Mouse (Mus musculus) intestine, embryonic 16.5 days (tissue): Measurements from ENCODE around the gene Slc15a3. TPM values are rescaled to one million over a fixed set of nuclear protein-coding genes. Genes with fewer than 3 reads are reported as not detected.

Experiments
- ATAC-seq: fragments of 200-750 bp; cut with Nextera tagmentation; 2 replicates; pipeline ENCODE4 v1.8.0; 2017; ENCODE audit warnings: moderate TSS enrichment, moderate library complexity
- H3K27ac ChIP-seq: fragments of 300-500 bp; sonication (generic); 2 replicates; pipeline ENCODE4 v1.5.1; 2014; ENCODE audit warnings: mild to moderate bottlenecking, low read length
- H3K27me3 ChIP-seq: fragments of 300-500 bp; sonication (generic); replicated peaks from 2 replicates; pipeline ENCODE4 v1.6.1; 2014; ENCODE audit warnings: low read length, control low read depth, mixed read lengths; ENCODE audit not compliant: control insufficient read depth, insufficient read depth
- H3K36me3 ChIP-seq: fragments of 300-500 bp; sonication (generic); 2 replicates; pipeline ENCODE4 v1.6.1; 2014; ENCODE audit warnings: low read length, control low read depth; ENCODE audit not compliant: control insufficient read depth, insufficient read depth
- H3K4me1 ChIP-seq: fragments of 300-500 bp; sonication (generic); 2 replicates; pipeline ENCODE4 v1.6.1; 2014; ENCODE audit warnings: low read length, control low read depth, mixed read lengths; ENCODE audit not compliant: control insufficient read depth, insufficient read depth
- H3K4me2 ChIP-seq: fragments of 300-500 bp; sonication (generic); 2 replicates; pipeline ENCODE4 v1.6.1; 2014; ENCODE audit warnings: low read depth, low read length, control low read depth
- H3K4me3 ChIP-seq: fragments of 300-500 bp; sonication (generic); 2 replicates; pipeline ENCODE4 v1.5.1; 2014; ENCODE audit warnings: mild to moderate bottlenecking, low read length
- H3K9ac ChIP-seq: fragments of 300-500 bp; sonication (generic); 2 replicates; pipeline ENCODE4 v1.6.1; 2014; ENCODE audit warnings: low read depth, low read length
- H3K9me3 ChIP-seq: fragments of 300-500 bp; sonication (generic); 2 replicates; pipeline ENCODE4 v1.6.1; 2016; ENCODE audit warnings: low read length, control low read depth; ENCODE audit not compliant: control insufficient read depth
- WGBS: fragments of 180-500 bp; shearing (Covaris S2); extraction: QIAGEN DNeasy Blood & Tissue Kit; methylation state at CpG from one replicate; pipeline ENCODE4 v1.1.7; 2014; 5-methylcytosine and 5-hydroxymethylcytosine counted together
- polyA plus RNA-seq: library from polyadenylated mRNA; unstranded; fragments of >200 nt; fragmentation: Nextera tagmentation; extraction: Ambion mirVana; gene quantifications from 2 replicates; pipeline ENCODE4 v1.2.1, GENCODE M21; 2015

Slc15a3 gene
- polyA plus RNA-seq, 1 experiment from 2014 or later: 0.56 TPM

- no peak overlapping the region for H3K27ac ChIP-seq
- no peaks in the 10 kb centered on the region for H3K9me3 ChIP-seq
- H3K9ac ChIP-seq: peak overlapping the region; percentile 96; the same call in 1 of the 2 replicates
- H3K4me1 ChIP-seq: peaks cover 16% of the 10 kb centered on the region
- no peaks in the 10 kb centered on the region for H3K27me3 ChIP-seq
- no peak for ATAC-seq
- peaks cover 19% of the 10 kb centered on the region for H3K36me3 ChIP-seq
- H3K4me2 ChIP-seq: no peak overlapping the region
- H3K4me3 ChIP-seq: no peak overlapping the region
- 83% methylated on average over 8 of the region's 8 CpGs for WGBS
These were observed 58.0 kb downstream of the Slc15a3 start for GRCm38 (mm10) chr19:10897491-10897890.

GRCm38 (mm10) chr19:10900315-10900714 lies 60.8 kb downstream of the Slc15a3 start:
- peaks cover 31% of the 10 kb centered on the region for H3K36me3 ChIP-seq
- 74% methylated on average over 6 of the region's 6 CpGs for WGBS
- H3K4me1 ChIP-seq: peaks cover 26% of the 10 kb centered on the region
- H3K4me3 ChIP-seq: no peak overlapping the region
- no peak overlapping the region for H3K27ac ChIP-seq
- H3K9ac ChIP-seq: no peak overlapping the region
- no peaks in the 10 kb centered on the region for H3K9me3 ChIP-seq
- no peaks in the 10 kb centered on the region for H3K27me3 ChIP-seq
- H3K4me2 ChIP-seq: no peak overlapping the region
- no peak for ATAC-seq

- ATAC-seq: no peak
- peaks cover 32% of the 10 kb centered on the region for H3K4me1 ChIP-seq
- no peak overlapping the region for H3K9ac ChIP-seq
- 92% methylated on average over 5 of the region's 5 CpGs for WGBS
- H3K36me3 ChIP-seq: peaks cover 32% of the 10 kb centered on the region
- no peak overlapping the region for H3K27ac ChIP-seq
- H3K4me2 ChIP-seq: no peak overlapping the region
- H3K27me3 ChIP-seq: no peaks in the 10 kb centered on the region
- no peak overlapping the region for H3K4me3 ChIP-seq
- H3K9me3 ChIP-seq: no peaks in the 10 kb centered on the region
These were observed 61.5 kb downstream of the Slc15a3 start for GRCm38 (mm10) chr19:10901046-10901445.

GRCm38 (mm10) chr19:10904512-10904911 lies 65.0 kb downstream of the Slc15a3 start:
- peaks cover 33% of the 10 kb centered on the region; the same call in 1 of the 2 replicates for H3K36me3 ChIP-seq

GRCm38 (mm10) chr19:10904927-10905727 lies 65.6 kb downstream of the Slc15a3 start:
- WGBS: 33% methylated on average over 7 of the region's 7 CpGs
- H3K36me3 ChIP-seq: peaks cover 32% of the 10 kb centered on the region; the same call in 1 of the 2 replicates
- H3K27ac ChIP-seq: peak overlapping the region; percentile 93
- peak overlapping the region; percentile 25; the same call in 1 of the 2 replicates for H3K4me2 ChIP-seq
- ATAC-seq: peak; percentile 77
- no peak overlapping the region for H3K4me3 ChIP-seq
- H3K9me3 ChIP-seq: no peaks in the 10 kb centered on the region
- peak overlapping the region; percentile 46 for H3K9ac ChIP-seq
- no peaks in the 10 kb centered on the region for H3K27me3 ChIP-seq
- H3K4me1 ChIP-seq: peaks cover 26% of the 10 kb centered on the region

More at GRCm38 (mm10) chr19:10904512-10904911, 65.0 kb downstream of the Slc15a3 start:
- ATAC-seq: no peak
- Histone ChIP-seq H3K4me3 (no peak overlapping the region), H3K9ac (0 out of 2 replicates have a peak overlapping the region, but pooled peaks have one; percentile 24), H3K4me2 (no peak overlapping the region), H3K4me1 (peaks cover 24% of the 10 kb centered on the region), H3K27me3 (no peaks in the 10 kb centered on the region), H3K9me3 (no peaks in the 10 kb centered on the region), H3K27ac (peak overlapping the region; percentile 74)
- WGBS: 59% methylated on average over 5 of the region's 5 CpGs

- H3K9me3 ChIP-seq: no peaks in the 10 kb centered on the region
- H3K27ac ChIP-seq: peak overlapping the region; percentile 93
- 44% methylated on average over 5 of the region's 5 CpGs for WGBS
- peaks cover 27% of the 10 kb centered on the region; the same call in 1 of the 2 replicates for H3K36me3 ChIP-seq
- no peaks in the 10 kb centered on the region for H3K27me3 ChIP-seq
- H3K4me2 ChIP-seq: peak overlapping the region; percentile 25; the same call in 1 of the 2 replicates
- H3K4me1 ChIP-seq: peaks cover 26% of the 10 kb centered on the region
- H3K4me3 ChIP-seq: no peak overlapping the region
- 0 out of 2 replicates have a peak, but pooled peaks have one; percentile 14 for ATAC-seq
- H3K9ac ChIP-seq: peak overlapping the region; percentile 46
These were observed 66.1 kb downstream of the Slc15a3 start for GRCm38 (mm10) chr19:10905728-10906000.

GRCm38 (mm10) chr19:10907891-10908290 lies 68.4 kb downstream of the Slc15a3 start:
- H3K9me3 ChIP-seq: no peaks in the 10 kb centered on the region
- H3K4me2 ChIP-seq: no peak overlapping the region
- no peaks in the 10 kb centered on the region for H3K27me3 ChIP-seq
- no peak for ATAC-seq
- no peak overlapping the region for H3K9ac ChIP-seq
- H3K4me1 ChIP-seq: peaks cover 32% of the 10 kb centered on the region
- H3K27ac ChIP-seq: 0 out of 2 replicates have a peak overlapping the region, but pooled peaks have one; percentile 81
- 53% methylated on average over 3 of the region's 3 CpGs for WGBS
- peaks cover 17% of the 10 kb centered on the region; the same call in 1 of the 2 replicates for H3K36me3 ChIP-seq
- no peak overlapping the region for H3K4me3 ChIP-seq

Other genes with a start within 250 kb of the Slc15a3 start
- 268 and 271 TPM in 2 replicates for gene Ddb1, start 234.4 kb upstream of the Slc15a3 start, polyA plus RNA-seq
- 70.8 and 81.3 TPM in 2 replicates for gene Tkfc, start 234.1 kb upstream of the Slc15a3 start, polyA plus RNA-seq
- 4.8 and 5.5 TPM in 2 replicates for gene Vwce, start 205.5 kb upstream of the Slc15a3 start, polyA plus RNA-seq
- 0.71 and 0.78 TPM in 2 replicates for gene Pga5, start 161.7 kb upstream of the Slc15a3 start, polyA plus RNA-seq
- 36.2 and 37.6 TPM in 2 replicates for gene Vps37c, start 151.0 kb upstream of the Slc15a3 start, polyA plus RNA-seq
- 0.17 TPM in 1 of 2 replicates, not detected in the other for gene Cd5, start 100.7 kb upstream of the Slc15a3 start, polyA plus RNA-seq
- gene Cd6, start 9.7 kb upstream of the Slc15a3 start, polyA plus RNA-seq: 0.23 and 0.38 TPM in 2 replicates
- gene Tmem132a, start 30.2 kb downstream of the Slc15a3 start, polyA plus RNA-seq: 29.9 and 32.3 TPM in 2 replicates
- 72.8 and 78.7 TPM in 2 replicates for gene Tmem109, start 42.3 kb downstream of the Slc15a3 start, polyA plus RNA-seq
- 32.1 and 35.0 TPM in 2 replicates for gene Prpf19, start 55.5 kb downstream of the Slc15a3 start, polyA plus RNA-seq
- not detected in 2 replicates for gene Zp1, start 80.9 kb downstream of the Slc15a3 start, polyA plus RNA-seq
- gene Ptgdr2, start 97.4 kb downstream of the Slc15a3 start, polyA plus RNA-seq: 0.05 and 0.11 TPM in 2 replicates
- 25.6 and 29.4 TPM in 2 replicates for gene Ccdc86, start 109.5 kb downstream of the Slc15a3 start, polyA plus RNA-seq
- 111 and 159 TPM in 2 replicates for gene Ms4a10, start 134.9 kb downstream of the Slc15a3 start, polyA plus RNA-seq
- 0.31 and 0.37 TPM in 2 replicates for gene Ms4a15, start 153.5 kb downstream of the Slc15a3 start, polyA plus RNA-seq
- 40.6 and 41.9 TPM in 2 replicates for gene Ms4a18, start 178.3 kb downstream of the Slc15a3 start, polyA plus RNA-seq
- gene Ms4a8a, start 241.4 kb downstream of the Slc15a3 start, polyA plus RNA-seq: 37.6 and 39.5 TPM in 2 replicates